Mouse (Mus musculus) central nervous system, embryonic 18 days (tissue): ENCODE data around the gene 6030408B16Rik. TPM values are rescaled to one million over a fixed set of nuclear protein-coding genes. Genes with fewer than 3 reads are reported as not detected.

Experiments used
- polyA plus RNA-seq: library from polyadenylated mRNA; depleted of rRNA; stranded (reverse); fragments of >200 nt; gene quantifications from 2 replicates; pipeline ENCODE4 v1.2.3, GENCODE M21; 2012; rRNA removed

The 6030408B16Rik gene
- polyA plus RNA-seq = 0.31 and 0.32 TPM in 2 replicates

GRCm38 (mm10) chr15:101293025-101293621 is at the start of gene 6030408B16Rik:
Gene 6030408B16Rik, plus strand, starts transcription at chr15:101293212.

GRCm38 (mm10) chr15:101253886-101254795 is 38.9 kb upstream of the 6030408B16Rik start, which contains the start of gene Nr4a1:
Gene Nr4a1, plus strand, starts transcription at chr15:101254269.

GRCm38 (mm10) chr15:101283911-101284750 is 8.9 kb upstream of the 6030408B16Rik start, which contains the start of gene Atg101:
Gene Atg101, plus strand, starts transcription at chr15:101284272.

Other genes with a start within 250 kb of the 6030408B16Rik start
- not detected in 2 replicates for gene Gm47841, start 245.8 kb upstream of the 6030408B16Rik start, polyA plus RNA-seq
- gene Fignl2, start 214.6 kb upstream of the 6030408B16Rik start, polyA plus RNA-seq = 0.91 and 1.1 TPM in 2 replicates
- not detected in 2 replicates for gene Ankrd33, start 177.5 kb upstream of the 6030408B16Rik start, polyA plus RNA-seq
- gene Acvrl1, start 164.7 kb upstream of the 6030408B16Rik start, polyA plus RNA-seq = 10.2 and 12.0 TPM in 2 replicates
- 67.2 and 72.2 TPM in 2 replicates for gene Acvr1b, start 119.1 kb upstream of the 6030408B16Rik start, polyA plus RNA-seq
- 5.3 and 5.8 TPM in 2 replicates for gene Grasp, start 69.0 kb upstream of the 6030408B16Rik start, polyA plus RNA-seq
- gene Nr4a1, start 38.9 kb upstream of the 6030408B16Rik start, polyA plus RNA-seq = 7.8 and 8.5 TPM in 2 replicates
- 71.2 and 75.3 TPM in 2 replicates for gene Atg101, start 8.9 kb upstream of the 6030408B16Rik start, polyA plus RNA-seq
- 0.25 and 4.2 TPM in 2 replicates for gene Krt80, start 77.0 kb downstream of the 6030408B16Rik start, polyA plus RNA-seq
- gene Krt7, start 117.8 kb downstream of the 6030408B16Rik start, polyA plus RNA-seq = 0.55 and 21.6 TPM in 2 replicates
- 0.34 and 0.45 TPM in 2 replicates for gene Krt87, start 145.6 kb downstream of the 6030408B16Rik start, polyA plus RNA-seq
- gene Krt88, start 154.5 kb downstream of the 6030408B16Rik start, polyA plus RNA-seq = not detected in 2 replicates
- 0.04 and 0.13 TPM in 2 replicates for gene Krt81, start 170.5 kb downstream of the 6030408B16Rik start, polyA plus RNA-seq
- 0.04 and 0.05 TPM in 2 replicates for gene Krt86, start 180.3 kb downstream of the 6030408B16Rik start, polyA plus RNA-seq
- gene Krt83, start 198.3 kb downstream of the 6030408B16Rik start, polyA plus RNA-seq = not detected in 2 replicates
- not detected in 2 replicates for gene Gm49425, start 224.0 kb downstream of the 6030408B16Rik start, polyA plus RNA-seq
- not detected in 2 replicates for gene Krt84, start 239.6 kb downstream of the 6030408B16Rik start, polyA plus RNA-seq